Mouse (Mus musculus) heart, adult 2 months (tissue): ENCODE results near the gene Slc22a8.

Source experiments
- CTCF ChIP-seq: fragments of 200-600 bp; IDR thresholded peaks from 2 replicates; pipeline ENCODE4 v1.8.1; 2022; ENCODE audit warnings: antibody characterized with exemption, mild to moderate bottlenecking, moderate library complexity
- EP300 ChIP-seq: fragments of 200-500 bp; IDR thresholded peaks from 2 replicates; pipeline ENCODE4 v1.6.1; 2011; ENCODE audit warnings: low read depth, low read length, control low read depth; ENCODE audit not compliant: insufficient read depth
- POLR2A ChIP-seq: fragments of 200-500 bp; IDR thresholded peaks from 2 replicates; pipeline ENCODE4 v1.6.1; 2011; ENCODE audit warnings: mild to moderate bottlenecking, low read depth, low read length, control low read depth; ENCODE audit not compliant: insufficient read depth

- TF ChIP-seq CTCF (no peak), POLR2A (no peak), EP300 (no peak)
Observed at GRCm38 (mm10) chr19:8617904-8618303, 26.9 kb downstream of the Slc22a8 start, which contains the start of gene Slc22a6.
